Mouse (Mus musculus): ENCODE results near the gene Zgrf1. TPM values are rescaled to one million over a fixed set of nuclear protein-coding genes. Genes with fewer than 3 reads are reported as not detected.

The Zgrf1 gene
- 25.1 TPM for polyA plus RNA-seq (2014; fragmentation: Illumina TruSeq; extraction: RNeasy Lipid Tissue Mini Kit (QIAGEN cat#74804); ENCODE audit: low read depth, low replicate concordance)

GRCm38 (mm10) chr3:127552973-127553719 is at the start of gene Zgrf1, which contains the start of gene Larp7:
Gene Zgrf1 (plus strand): TSS chr3:127553489.
Gene Larp7 (minus strand): TSS chr3:127553349.

GRCm38 (mm10) chr3:127633080-127634032 is 80.1 kb downstream of the Zgrf1 start, which contains the start of gene Neurog2:
Gene Neurog2 (plus strand): TSS chr3:127633135.

Other genes starting within 250 kb of the Zgrf1 start
- gene Ank2, start 54.1 kb upstream of the Zgrf1 start, polyA plus RNA-seq (2014; fragmentation: Illumina TruSeq; extraction: RNeasy Lipid Tissue Mini Kit (QIAGEN cat#74804); ENCODE audit: low read depth, low replicate concordance) = 84.5 TPM
- 608 TPM for gene Larp7, start 140 bp upstream of the Zgrf1 start, polyA plus RNA-seq (2014; fragmentation: Illumina TruSeq; extraction: RNeasy Lipid Tissue Mini Kit (QIAGEN cat#74804); ENCODE audit: low read depth, low replicate concordance)
- 0.18 TPM for gene Neurog2, start 79.6 kb downstream of the Zgrf1 start, polyA plus RNA-seq (2014; fragmentation: Illumina TruSeq; extraction: RNeasy Lipid Tissue Mini Kit (QIAGEN cat#74804); ENCODE audit: low read depth, low replicate concordance)
- gene Alpk1, start 227.0 kb downstream of the Zgrf1 start, polyA plus RNA-seq (2014; fragmentation: Illumina TruSeq; extraction: RNeasy Lipid Tissue Mini Kit (QIAGEN cat#74804); ENCODE audit: low read depth, low replicate concordance) = 5.1 TPM
- 6.8 TPM for gene Tifa, start 236.3 kb downstream of the Zgrf1 start, polyA plus RNA-seq (2014; fragmentation: Illumina TruSeq; extraction: RNeasy Lipid Tissue Mini Kit (QIAGEN cat#74804); ENCODE audit: low read depth, low replicate concordance)

Measured in testis, adult 10 weeks (tissue).